Mouse (Mus musculus) macrophage (primary cell): ENCODE data around the gene Khdrbs1. TPM values are rescaled to one million over a fixed set of nuclear protein-coding genes. Genes with fewer than 3 reads are reported as not detected.
A peak's percentile ranks its signal among the peaks of the same experiment; 100 is the strongest.
"Not testable (repeated sequence)": the region's sequence is repeated elsewhere in the genome, so short reads cannot be mapped to it uniquely, and the experiment has no call there.

ENCODE experiments used
- H3K27ac ChIP-seq: fragments of 350-480 bp; formaldehyde crosslinking; 2 replicates; pipeline ENCODE4 v1.9.0; 2021
- H3K36me3 ChIP-seq: fragments of 350-480 bp; formaldehyde crosslinking; 2 replicates; pipeline ENCODE4 v1.9.0; 2021; ENCODE audit errors: inconsistent target
- H3K4me3 ChIP-seq: fragments of 350-480 bp; formaldehyde crosslinking; 2 replicates; pipeline ENCODE4 v1.9.0; 2021; ENCODE audit errors: inconsistent target
- H3K79me2 ChIP-seq: fragments of 350-480 bp; formaldehyde crosslinking; 2 replicates; pipeline ENCODE4 v1.9.0; 2021; ENCODE audit errors: inconsistent target
- WGBS: methylation state at CpG from one replicate; pipeline ENCODE4 v1.1.7; 2026; ENCODE audit warnings: inconsistent platforms; ENCODE audit not compliant: missing documents; 5-methylcytosine and 5-hydroxymethylcytosine counted together
- polyA plus RNA-seq: library from polyadenylated mRNA; stranded (reverse); fragments of 250-400 nt; gene quantifications from 3 replicates; pipeline ENCODE4 v1.2.4, GENCODE M21; 2018; ENCODE audit warnings: inconsistent platforms

Khdrbs1 gene
- polyA plus RNA-seq, 1 experiment from 2014 or later, result 62.9 TPM

- Histone ChIP-seq H3K79me2 (peaks cover 100% of the 10 kb centered on the region), H3K27ac (no peak overlapping the region), H3K4me3 (no peak overlapping the region), H3K36me3 (peaks cover 32% of the 10 kb centered on the region)
- 35% methylated on average over 5 of the region's 5 CpGs for WGBS
Observed at GRCm38 (mm10) chr4:129731423-129731822, 10.7 kb downstream of the Khdrbs1 start.

GRCm38 (mm10) chr4:129716310-129716709, 25.8 kb downstream of the Khdrbs1 start:
- Histone ChIP-seq H3K79me2 (peaks cover 13% of the 10 kb centered on the region; the same call in 1 of the 2 replicates), H3K36me3 (peaks cover 68% of the 10 kb centered on the region), H3K27ac (no peak overlapping the region), H3K4me3 (no peak overlapping the region)
- WGBS, result 94% methylated on average over 9 of the region's 9 CpGs

- no peak overlapping the region for H3K4me3 ChIP-seq
- H3K79me2 ChIP-seq, result no peaks in the 10 kb centered on the region; the same call in 1 of the 2 replicates
- peaks cover 89% of the 10 kb centered on the region for H3K36me3 ChIP-seq
- WGBS, result 92% methylated on average over 8 of the region's 8 CpGs
- no peak overlapping the region for H3K27ac ChIP-seq
Observed at GRCm38 (mm10) chr4:129709486-129710129, 32.5 kb downstream of the Khdrbs1 start.

GRCm38 (mm10) chr4:129706750-129707149, 35.4 kb downstream of the Khdrbs1 start:
- WGBS, result 81% methylated on average over 3 of the region's 3 CpGs
- Histone ChIP-seq H3K4me3 (no peak overlapping the region), H3K36me3 (peaks cover 78% of the 10 kb centered on the region)

GRCm38 (mm10) chr4:129702454-129702853, 39.6 kb downstream of the Khdrbs1 start:
- 82% methylated on average over 11 of the region's 11 CpGs for WGBS
- no peak overlapping the region for H3K27ac ChIP-seq
- peaks cover 36% of the 10 kb centered on the region; the same call in 1 of the 2 replicates for H3K36me3 ChIP-seq

More at GRCm38 (mm10) chr4:129706750-129707149, 35.4 kb downstream of the Khdrbs1 start:
- no peaks in the 10 kb centered on the region for H3K79me2 ChIP-seq
- H3K27ac ChIP-seq, result no peak overlapping the region

GRCm38 (mm10) chr4:129701503-129702377, 40.4 kb downstream of the Khdrbs1 start:
- Histone ChIP-seq H3K4me3 (no peak overlapping the region), H3K79me2 (no peaks in the 10 kb centered on the region), H3K27ac (no peak overlapping the region), H3K36me3 (peaks cover 29% of the 10 kb centered on the region; the same call in 1 of the 2 replicates)
- 39% methylated on average over 17 of the region's 17 CpGs for WGBS

More at GRCm38 (mm10) chr4:129702454-129702853, 39.6 kb downstream of the Khdrbs1 start:
- no peaks in the 10 kb centered on the region for H3K79me2 ChIP-seq
- no peak overlapping the region for H3K4me3 ChIP-seq

- not testable (repeated sequence) for H3K27ac ChIP-seq, H3K4me3 ChIP-seq, H3K79me2 ChIP-seq
- WGBS, result 94% methylated on average over 6 of the region's 6 CpGs
- peaks cover 19% of the 10 kb centered on the region; the same call in 1 of the 2 replicates for H3K36me3 ChIP-seq
Observed at GRCm38 (mm10) chr4:129700661-129701060, 41.4 kb downstream of the Khdrbs1 start.

GRCm38 (mm10) chr4:129700216-129700615, 41.9 kb downstream of the Khdrbs1 start:
- WGBS, result 88% methylated on average over 1 of the region's 1 CpGs
- Histone ChIP-seq H3K27ac (no peak overlapping the region), H3K36me3 (peaks cover 14% of the 10 kb centered on the region; the same call in 1 of the 2 replicates), H3K79me2 (no peaks in the 10 kb centered on the region), H3K4me3 (no peak overlapping the region)

- peak overlapping the region; percentile 83; the same call in 1 of the 2 replicates for H3K4me3 ChIP-seq
- WGBS, result 93% methylated on average over 7 of the region's 7 CpGs
- H3K36me3 ChIP-seq, result peaks cover 8% of the 10 kb centered on the region; the same call in 1 of the 2 replicates
- H3K79me2 ChIP-seq, result no peaks in the 10 kb centered on the region
- H3K27ac ChIP-seq, result peak overlapping the region; percentile 36; the same call in 1 of the 2 replicates
Observed at GRCm38 (mm10) chr4:129697191-129697590, 44.9 kb downstream of the Khdrbs1 start.

GRCm38 (mm10) chr4:129696158-129696985, 45.7 kb downstream of the Khdrbs1 start, which contains the start of gene Tmem39b:
Tmem39b (minus strand) TSS chr4:129696838.
- Histone ChIP-seq H3K79me2 (no peaks in the 10 kb centered on the region), H3K4me3 (peak within 1 kb of the TSS; percentile 83), H3K36me3 (peaks cover 15% of the 10 kb centered on the region; the same call in 1 of the 2 replicates), H3K27ac (peak within 1 kb of the TSS; percentile 62)
- 2% methylated on average over 55 of the region's 57 CpGs for WGBS

- H3K27ac ChIP-seq, result peak overlapping the region; percentile 62
- peaks cover 17% of the 10 kb centered on the region; the same call in 1 of the 2 replicates for H3K36me3 ChIP-seq
- 21% methylated on average over 6 of the region's 6 CpGs for WGBS
- peak overlapping the region; percentile 83 for H3K4me3 ChIP-seq
- no peaks in the 10 kb centered on the region for H3K79me2 ChIP-seq
Observed at GRCm38 (mm10) chr4:129695815-129696157, 46.3 kb downstream of the Khdrbs1 start.

- Histone ChIP-seq H3K27ac (no peak overlapping the region), H3K79me2 (no peaks in the 10 kb centered on the region), H3K36me3 (peaks cover 32% of the 10 kb centered on the region), H3K4me3 (no peak overlapping the region)
- WGBS, result 94% methylated on average over 6 of the region's 6 CpGs
Observed at GRCm38 (mm10) chr4:129684531-129684930, 57.6 kb downstream of the Khdrbs1 start.

GRCm38 (mm10) chr4:129683901-129684493, 58.1 kb downstream of the Khdrbs1 start:
- no peaks in the 10 kb centered on the region for H3K79me2 ChIP-seq
- WGBS, result 99% methylated on average over 10 of the region's 11 CpGs
- peaks cover 32% of the 10 kb centered on the region for H3K36me3 ChIP-seq
- H3K4me3 ChIP-seq, result no peak overlapping the region
- H3K27ac ChIP-seq, result no peak overlapping the region

GRCm38 (mm10) chr4:129681837-129682236, 60.3 kb downstream of the Khdrbs1 start:
- Histone ChIP-seq H3K79me2 (no peaks in the 10 kb centered on the region), H3K4me3 (no peak overlapping the region), H3K27ac (no peak overlapping the region), H3K36me3 (peaks cover 32% of the 10 kb centered on the region)
- WGBS, result 98% methylated on average over 11 of the region's 11 CpGs
